Mouse (Mus musculus) G1E (cell line): ENCODE data around the gene Foxe3.

Experiments
- CTCF ChIP-seq: IDR thresholded peaks from 2 replicates; pipeline ENCODE4 v1.5.1; 2012; ENCODE audit warnings: low read depth, low read length, inconsistent platforms, mixed read lengths
- GATA1 ChIP-seq: IDR thresholded peaks from 2 replicates; pipeline ENCODE4 v1.6.1; 2012; ENCODE audit warnings: borderline replicate concordance, low read length, inconsistent platforms, mixed read lengths
- GATA2 ChIP-seq: IDR thresholded peaks from 2 replicates; pipeline ENCODE4 v1.6.1; 2012; ENCODE audit warnings: low read depth, low read length, inconsistent platforms, borderline replicate concordance
- POLR2AphosphoS5 ChIP-seq: IDR thresholded peaks from 2 replicates; pipeline ENCODE4 v1.6.1; 2012; ENCODE audit warnings: low read depth, low read length, inconsistent platforms; ENCODE audit not compliant: insufficient replicate concordance
- TAL1 ChIP-seq: conservative IDR thresholded peaks from 2 replicates; pipeline ENCODE4 v1.6.1; 2012; ENCODE audit warnings: low read depth, low read length, inconsistent platforms, mixed read lengths

- TF ChIP-seq GATA1 (no peak), TAL1 (no peak), CTCF (no peak), GATA2 (no peak), POLR2AphosphoS5 (no peak)
Measured at GRCm38 (mm10) chr4:114958231-114958630, 32.4 kb upstream of the Foxe3 start.
